Mouse (Mus musculus): ENCODE results near the gene Ryr1.

DNA sequence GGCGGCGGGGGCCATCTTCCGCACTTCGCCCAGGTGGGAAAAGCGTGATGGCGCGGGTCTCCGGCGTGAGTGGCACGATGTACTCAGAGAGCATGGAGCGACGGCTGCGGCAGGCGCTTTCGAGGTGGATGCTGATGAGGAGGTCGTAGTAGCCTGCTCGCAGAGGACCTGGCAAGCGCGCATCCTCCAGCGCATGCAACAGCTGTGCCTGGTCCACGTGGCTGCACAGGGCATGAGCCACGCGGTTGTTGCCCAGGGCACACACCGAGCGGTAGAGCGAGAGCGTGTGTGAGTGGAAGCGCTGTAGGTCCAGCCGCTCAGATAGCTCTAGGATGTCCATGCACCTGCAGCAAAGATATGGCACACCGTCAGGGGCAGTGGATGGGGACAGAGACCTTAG lies 39.0 kb downstream of the Ryr1 start:
- TF ChIP-seq CTCF (IDR thresholded peaks at IDR 0.05; ENCODE audit: low read depth) = no peak
- no peak for TF ChIP-seq EP300 (IDR thresholded peaks at IDR 0.05; ENCODE audit: low read depth)
